Mouse (Mus musculus): Measurements from ENCODE around the gene Creb3l1.

Gene Creb3l1

GRCm38 (mm10) chr2:92024274-92024672 is at the start of gene Creb3l1:
TSS of gene Creb3l1 (minus strand) at chr2:92024502.
- peak; percentile 82 for DNase-seq

GRCm38 (mm10) chr2:92071143-92071542 is 46.8 kb upstream of the Creb3l1 start:
- DNase-seq: no peak

- no peak for DNase-seq
Measured at GRCm38 (mm10) chr2:92069630-92070029, 45.3 kb upstream of the Creb3l1 start.

GRCm38 (mm10) chr2:92067600-92067999 is 43.3 kb upstream of the Creb3l1 start:
- DNase-seq: no peak

GRCm38 (mm10) chr2:92066899-92067298 is 42.6 kb upstream of the Creb3l1 start:
- no peak for DNase-seq

- no peak for DNase-seq
Measured at GRCm38 (mm10) chr2:92065938-92066337, 41.6 kb upstream of the Creb3l1 start.

- no peak for DNase-seq
Measured at GRCm38 (mm10) chr2:92065269-92065888, 41.1 kb upstream of the Creb3l1 start.

GRCm38 (mm10) chr2:92063106-92063505 is 38.8 kb upstream of the Creb3l1 start:
- peak; percentile 38 for DNase-seq

- DNase-seq: no peak
Measured at GRCm38 (mm10) chr2:92061337-92061736, 37.0 kb upstream of the Creb3l1 start.

GRCm38 (mm10) chr2:92060291-92060690 is 36.0 kb upstream of the Creb3l1 start:
- DNase-seq: peak; percentile 27

- DNase-seq: peak; percentile 58
Measured at GRCm38 (mm10) chr2:92059481-92060220, 35.3 kb upstream of the Creb3l1 start.

- DNase-seq: no peak
Measured at GRCm38 (mm10) chr2:92058936-92059335, 34.6 kb upstream of the Creb3l1 start.

GRCm38 (mm10) chr2:92058469-92058868 is 34.2 kb upstream of the Creb3l1 start:
- peak; percentile 92 for DNase-seq

- no peak for DNase-seq
Measured at GRCm38 (mm10) chr2:92056760-92057159, 32.5 kb upstream of the Creb3l1 start.

- peak; percentile 73 for DNase-seq
Measured at GRCm38 (mm10) chr2:92055831-92056236, 31.5 kb upstream of the Creb3l1 start.

GRCm38 (mm10) chr2:92055101-92055813 is 31.0 kb upstream of the Creb3l1 start:
- DNase-seq: peak; percentile 89

- DNase-seq: no peak
Measured at GRCm38 (mm10) chr2:92052754-92053153, 28.5 kb upstream of the Creb3l1 start.

GRCm38 (mm10) chr2:92052188-92052587 is 27.9 kb upstream of the Creb3l1 start:
- DNase-seq: no peak

GRCm38 (mm10) chr2:92048034-92048690 is 23.9 kb upstream of the Creb3l1 start:
- no peak for DNase-seq

- no peak for DNase-seq
Measured at GRCm38 (mm10) chr2:92047601-92048000, 23.3 kb upstream of the Creb3l1 start.

GRCm38 (mm10) chr2:92043285-92043684 is 19.0 kb upstream of the Creb3l1 start:
- no peak for DNase-seq

- no peak for DNase-seq
Measured at GRCm38 (mm10) chr2:92041538-92041937, 17.2 kb upstream of the Creb3l1 start.

GRCm38 (mm10) chr2:92034273-92034672 is 10.0 kb upstream of the Creb3l1 start:
- DNase-seq: no peak

Data from kidney, adult 18-20 months (tissue).